Mouse (Mus musculus) midbrain, embryonic 11.5 days (tissue): ENCODE measurements around the gene Immp2l. TPM values are rescaled to one million over a fixed set of nuclear protein-coding genes. Genes with fewer than 3 reads are reported as not detected.

ENCODE experiments used
- ATAC-seq: fragments of 200-750 bp; cut with Nextera tagmentation; 2 replicates; pipeline ENCODE4 v1.8.0; 2017; ENCODE audit warnings: moderate TSS enrichment, moderate library complexity; ENCODE audit not compliant: low FRiP score
- DNase-seq: peaks from one replicate; pipeline ENCODE4 v3.0.0; 2015; ENCODE audit warnings: low spot score; ENCODE audit errors: missing footprints
- H3K27ac ChIP-seq: fragments of 300-500 bp; sonication (generic); 2 replicates; pipeline ENCODE4 v1.5.1; 2014; ENCODE audit warnings: low read depth, low read length
- H3K27me3 ChIP-seq: fragments of 300-500 bp; sonication (generic); 2 replicates; pipeline ENCODE4 v1.6.1; 2014; ENCODE audit warnings: mild to moderate bottlenecking, low read length, moderate library complexity, mixed read lengths; ENCODE audit not compliant: control insufficient read depth, insufficient read depth
- H3K36me3 ChIP-seq: fragments of 300-500 bp; sonication (generic); 2 replicates; pipeline ENCODE4 v1.6.1; 2014; ENCODE audit warnings: mild to moderate bottlenecking, low read length, moderate library complexity, mixed read lengths; ENCODE audit not compliant: control insufficient read depth, insufficient read depth
- H3K4me1 ChIP-seq: fragments of 300-500 bp; sonication (generic); 2 replicates; pipeline ENCODE4 v1.6.1; 2014; ENCODE audit warnings: low read length; ENCODE audit not compliant: control insufficient read depth, insufficient read depth
- H3K4me2 ChIP-seq: fragments of 300-500 bp; sonication (generic); 2 replicates; pipeline ENCODE4 v1.6.1; 2014; ENCODE audit warnings: mild to moderate bottlenecking, moderate library complexity
- H3K4me3 ChIP-seq: fragments of 300-500 bp; sonication (generic); 2 replicates; pipeline ENCODE4 v1.5.1; 2014; ENCODE audit warnings: low read depth, low read length
- H3K9ac ChIP-seq: fragments of 300-500 bp; sonication (generic); 2 replicates; pipeline ENCODE4 v1.6.1; 2014; ENCODE audit warnings: low read length
- H3K9me3 ChIP-seq: fragments of 300-500 bp; sonication (generic); 2 replicates; pipeline ENCODE4 v1.6.1; 2016; ENCODE audit warnings: low read length; ENCODE audit not compliant: control insufficient read depth
- WGBS: fragments of 180-500 bp; shearing (Covaris S2); extraction: QIAGEN DNeasy Blood & Tissue Kit; methylation state at CpG from one replicate; pipeline ENCODE4 v1.1.7; 2014; 5-methylcytosine and 5-hydroxymethylcytosine counted together
- polyA plus RNA-seq: library from polyadenylated mRNA; unstranded; fragments of >200 nt; fragmentation: Nextera tagmentation; extraction: Ambion mirVana; gene quantifications from 2 replicates; pipeline ENCODE4 v1.2.1, GENCODE M21; 2014

Gene Immp2l
- polyA plus RNA-seq, 1 experiment from 2014 or later = 9.1 TPM

- Histone ChIP-seq H3K4me2 (no peak overlapping the region), H3K27me3 (peaks cover 48% of the 10 kb centered on the region), H3K27ac (no peak overlapping the region), H3K4me3 (no peak overlapping the region), H3K9ac (no peak overlapping the region), H3K4me1 (no peaks in the 10 kb centered on the region), H3K36me3 (no peaks in the 10 kb centered on the region), H3K9me3 (no peaks in the 10 kb centered on the region)
- DNase-seq (no peak), ATAC-seq (peak; percentile 69; the same call in 1 of the 2 replicates)
- WGBS = 31% methylated on average over 3 of the region's 3 CpGs
Observed at GRCm38 (mm10) chr12:41689809-41690208, 665.9 kb downstream of the Immp2l start.

DNA sequence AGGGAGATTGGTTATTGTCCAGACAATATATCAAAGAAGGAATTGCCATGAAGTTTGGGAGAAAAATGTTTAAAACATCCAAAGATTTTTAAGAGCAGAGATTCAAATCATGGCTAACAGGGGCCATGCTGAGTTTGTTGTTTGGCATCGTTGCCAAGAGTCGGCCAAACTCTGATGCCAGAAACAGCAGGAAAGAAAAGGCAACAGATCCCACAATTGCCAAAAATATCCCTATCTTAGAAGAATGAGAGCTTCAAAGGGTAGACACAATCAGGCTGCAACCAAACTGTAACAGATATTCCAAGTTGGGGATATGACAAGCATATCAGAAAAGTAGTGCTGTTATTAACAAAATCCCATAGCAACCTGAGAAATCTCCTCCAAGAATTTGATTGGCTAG lies 686.7 kb downstream of the Immp2l start:
- Histone ChIP-seq H3K36me3 (no peaks in the 10 kb centered on the region), H3K4me2 (no peak overlapping the region), H3K9me3 (no peaks in the 10 kb centered on the region), H3K27me3 (no peaks in the 10 kb centered on the region), H3K9ac (no peak overlapping the region), H3K4me3 (no peak overlapping the region), H3K4me1 (no peaks in the 10 kb centered on the region), H3K27ac (no peak overlapping the region)
- DNase-seq (no peak), ATAC-seq (no peak)
- 83% methylated on average over 2 of the region's 2 CpGs for WGBS

DNA sequence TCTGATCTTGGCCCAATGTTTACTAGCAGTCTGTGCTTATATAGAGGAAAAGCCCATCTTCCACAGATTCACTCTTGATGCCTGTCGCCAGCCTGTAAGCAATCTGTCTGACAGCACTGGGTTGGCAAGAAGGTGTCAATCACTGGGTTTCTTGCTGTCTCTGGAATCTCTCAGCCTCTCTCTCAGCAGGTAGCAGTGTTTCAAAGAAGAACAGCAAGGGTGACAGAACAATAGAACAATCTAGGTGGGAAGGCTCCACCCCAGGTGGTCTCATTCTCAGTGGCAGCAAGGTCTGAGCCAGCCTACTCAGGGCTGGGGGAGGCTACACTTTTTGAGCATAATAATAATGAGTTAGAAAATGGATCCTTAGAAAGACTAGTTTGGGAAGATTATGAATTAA lies 693.1 kb downstream of the Immp2l start:
- H3K4me1 ChIP-seq = no peaks in the 10 kb centered on the region
- no peak overlapping the region for H3K27ac ChIP-seq
- no peaks in the 10 kb centered on the region for H3K9me3 ChIP-seq
- H3K4me3 ChIP-seq = no peak overlapping the region
- no peak for ATAC-seq
- H3K36me3 ChIP-seq = no peaks in the 10 kb centered on the region
- no peak for DNase-seq
- H3K27me3 ChIP-seq = no peaks in the 10 kb centered on the region
- H3K9ac ChIP-seq = no peak overlapping the region
- no peak overlapping the region for H3K4me2 ChIP-seq
- 31% methylated on average over 1 of the region's 1 CpGs for WGBS

GRCm38 (mm10) chr12:41724585-41724984 lies 700.7 kb downstream of the Immp2l start:
- H3K4me3 ChIP-seq = no peak overlapping the region
- 91% methylated on average over 2 of the region's 2 CpGs for WGBS
- H3K36me3 ChIP-seq = no peaks in the 10 kb centered on the region
- no peaks in the 10 kb centered on the region for H3K9me3 ChIP-seq
- no peak overlapping the region for H3K27ac ChIP-seq
- no peak for ATAC-seq
- H3K4me2 ChIP-seq = no peak overlapping the region
- H3K9ac ChIP-seq = no peak overlapping the region
- no peaks in the 10 kb centered on the region; the same call in 1 of the 2 replicates for H3K4me1 ChIP-seq
- no peak for DNase-seq
- H3K27me3 ChIP-seq = no peaks in the 10 kb centered on the region

DNA sequence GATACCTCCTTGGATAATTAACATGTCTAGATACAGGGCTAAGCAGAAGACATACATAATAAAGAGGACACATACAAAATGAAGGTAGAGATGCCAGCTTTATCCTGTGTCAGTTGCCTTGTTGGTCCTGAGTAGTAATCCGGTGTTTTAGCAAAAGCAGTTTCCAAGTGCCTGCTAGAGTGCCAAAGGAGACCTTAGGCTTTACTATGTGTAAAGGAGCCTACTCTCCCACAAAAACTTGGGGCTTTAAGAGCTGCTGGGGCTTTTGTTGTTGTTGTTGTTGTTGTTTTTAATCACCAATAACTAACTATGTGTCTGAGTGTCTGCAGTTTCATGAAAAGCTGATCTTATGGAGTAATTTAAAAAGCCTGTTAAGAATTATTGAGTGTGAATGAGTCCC lies 702.8 kb downstream of the Immp2l start:
- H3K27me3 ChIP-seq = no peaks in the 10 kb centered on the region
- H3K36me3 ChIP-seq = no peaks in the 10 kb centered on the region
- H3K9me3 ChIP-seq = no peaks in the 10 kb centered on the region
- no peak overlapping the region for H3K4me2 ChIP-seq
- no peak overlapping the region for H3K4me3 ChIP-seq
- no peaks in the 10 kb centered on the region; the same call in 1 of the 2 replicates for H3K4me1 ChIP-seq
- no peak for DNase-seq
- WGBS = 83% methylated on average over 1 of the region's 1 CpGs
- no peak for ATAC-seq
- H3K27ac ChIP-seq = no peak overlapping the region
- no peak overlapping the region for H3K9ac ChIP-seq

DNA sequence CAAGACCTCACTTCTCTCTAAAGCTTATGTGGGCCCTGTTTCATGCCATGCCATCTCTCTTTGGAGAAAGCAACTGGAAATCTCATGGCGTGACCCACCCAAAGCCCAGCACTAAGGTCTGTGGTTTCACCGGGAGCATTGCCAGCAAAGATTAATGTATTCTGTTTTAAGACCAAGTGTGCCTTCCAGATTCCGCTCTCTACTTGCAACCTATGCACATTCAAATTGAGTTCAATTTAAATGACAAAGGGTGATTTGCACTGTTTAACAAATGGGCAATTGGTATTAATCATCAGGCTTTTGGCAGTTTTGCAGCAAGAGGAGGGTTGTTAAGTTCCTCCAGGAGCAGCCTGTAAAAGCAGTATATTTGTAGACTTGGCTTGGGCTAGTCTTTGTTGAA lies 703.3 kb downstream of the Immp2l start:
- no peak overlapping the region for H3K4me3 ChIP-seq
- no peaks in the 10 kb centered on the region for H3K27me3 ChIP-seq
- H3K9ac ChIP-seq = no peak overlapping the region
- no peaks in the 10 kb centered on the region for H3K9me3 ChIP-seq
- H3K36me3 ChIP-seq = no peaks in the 10 kb centered on the region
- ATAC-seq (no peak; the same call in 1 of the 2 replicates), DNase-seq (no peak)
- 51% methylated on average over 3 of the region's 3 CpGs for WGBS
- H3K4me2 ChIP-seq = no peak overlapping the region
- H3K4me1 ChIP-seq = no peaks in the 10 kb centered on the region; the same call in 1 of the 2 replicates
- no peak overlapping the region for H3K27ac ChIP-seq

DNA sequence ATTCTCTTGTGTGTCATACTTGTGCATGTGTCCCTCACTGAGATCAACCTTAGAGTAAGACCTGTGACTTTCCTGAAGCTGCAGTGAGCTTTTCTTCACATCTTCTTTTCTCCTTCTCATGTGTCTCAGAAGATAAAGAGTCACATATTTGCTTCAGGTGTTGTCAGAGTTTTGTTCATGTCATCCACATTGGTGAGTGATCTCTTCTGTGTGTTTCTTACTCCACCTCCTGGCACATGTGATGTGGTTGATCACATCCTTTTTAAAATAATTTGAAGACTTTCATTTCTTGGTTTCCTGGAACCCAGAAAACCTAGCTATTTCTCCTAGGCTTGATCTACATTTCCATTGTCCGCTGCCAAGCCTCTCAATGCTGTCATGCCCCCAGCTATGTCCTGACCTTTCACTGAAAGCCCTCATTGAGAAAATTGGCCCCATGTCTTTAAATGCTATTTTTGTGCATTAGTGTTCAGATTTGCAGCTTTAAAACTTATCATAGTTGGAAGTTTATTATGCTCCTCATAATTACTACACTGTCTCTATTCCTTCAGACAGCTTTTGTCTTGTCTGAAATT lies 704.0 kb downstream of the Immp2l start:
- Histone ChIP-seq H3K9me3 (no peaks in the 10 kb centered on the region), H3K36me3 (no peaks in the 10 kb centered on the region), H3K27ac (no peak overlapping the region), H3K4me2 (no peak overlapping the region), H3K4me3 (no peak overlapping the region), H3K9ac (no peak overlapping the region), H3K27me3 (no peaks in the 10 kb centered on the region), H3K4me1 (no peaks in the 10 kb centered on the region; the same call in 1 of the 2 replicates)
- no peak for DNase-seq
- 69% methylated on average over 1 of the region's 1 CpGs for WGBS
- no peak for ATAC-seq

DNA sequence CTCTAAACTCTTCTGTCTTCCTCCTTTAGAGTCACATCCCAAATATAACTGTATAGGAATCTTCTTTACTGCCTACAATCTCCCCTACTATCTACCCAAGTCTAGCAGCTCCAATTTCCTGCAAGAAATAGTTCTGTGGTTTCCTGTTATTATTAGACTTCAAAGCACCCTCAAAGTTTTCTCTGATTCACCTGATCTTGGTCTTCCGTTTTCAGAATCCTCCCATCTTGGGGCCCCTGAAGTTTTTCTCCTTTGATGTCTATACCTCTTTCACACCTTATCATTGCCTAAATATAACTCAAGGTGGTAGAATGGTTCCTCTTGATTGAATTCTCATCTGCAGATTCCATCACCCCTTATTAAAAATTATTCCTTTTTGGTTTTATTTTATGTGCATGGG lies 704.6 kb downstream of the Immp2l start:
- H3K4me1 ChIP-seq = no peaks in the 10 kb centered on the region; the same call in 1 of the 2 replicates
- H3K27me3 ChIP-seq = no peaks in the 10 kb centered on the region
- no peak overlapping the region for H3K27ac ChIP-seq
- no peak overlapping the region for H3K9ac ChIP-seq
- no peak overlapping the region for H3K4me2 ChIP-seq
- H3K4me3 ChIP-seq = no peak overlapping the region
- DNase-seq = no peak
- ATAC-seq = no peak
- H3K36me3 ChIP-seq = no peaks in the 10 kb centered on the region
- H3K9me3 ChIP-seq = no peaks in the 10 kb centered on the region
- WGBS = 94% methylated on average over 1 of the region's 1 CpGs

DNA sequence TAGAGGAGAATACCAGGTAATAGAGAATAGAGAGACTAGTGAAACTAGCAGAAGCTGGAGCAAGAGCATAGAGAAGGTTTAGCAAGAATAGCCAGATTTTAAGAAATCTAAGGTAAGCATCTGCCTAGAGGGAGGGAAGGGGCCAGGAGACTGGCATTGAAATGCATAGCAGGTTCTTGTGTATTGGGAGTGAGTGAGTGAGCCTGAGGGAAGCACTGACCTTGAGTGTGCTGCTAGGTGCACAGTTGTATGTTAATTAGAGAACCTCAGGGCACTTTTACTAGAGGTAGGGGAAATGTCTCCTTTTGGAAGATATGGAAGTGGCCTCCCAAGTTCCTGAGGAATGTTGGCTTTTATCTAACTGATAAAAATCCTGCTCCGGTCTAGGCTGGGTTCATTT lies 705.9 kb downstream of the Immp2l start:
- ATAC-seq (no peak), DNase-seq (no peak)
- H3K4me3 ChIP-seq = no peak overlapping the region
- H3K9ac ChIP-seq = no peak overlapping the region
- H3K36me3 ChIP-seq = no peaks in the 10 kb centered on the region
- WGBS = 95% methylated on average over 1 of the region's 1 CpGs
- no peak overlapping the region for H3K27ac ChIP-seq
- no peaks in the 10 kb centered on the region for H3K9me3 ChIP-seq
- no peaks in the 10 kb centered on the region; the same call in 1 of the 2 replicates for H3K4me1 ChIP-seq
- H3K27me3 ChIP-seq = no peaks in the 10 kb centered on the region
- H3K4me2 ChIP-seq = no peak overlapping the region
